Mouse (Mus musculus) liver, embryonic 14.5 days (tissue): ENCODE data around the gene Nipal4.

Experiments used
- CTCF ChIP-seq: IDR thresholded peaks from 2 replicates; pipeline ENCODE4 v1.5.1; 2016; ENCODE audit warnings: antibody characterized with exemption, low read depth, control low read depth
- EP300 ChIP-seq: IDR thresholded peaks from 2 replicates; pipeline ENCODE4 v1.6.1; 2016; ENCODE audit warnings: antibody characterized with exemption, low read depth

GRCm38 (mm10) chr11:46127621-46128547 is 38.4 kb downstream of the Nipal4 start:
- TF ChIP-seq CTCF (no peak), EP300 (no peak)
